Mouse (Mus musculus) stomach, postnatal 0 days (tissue): ENCODE results near the gene Gstm6. TPM values are rescaled to one million over a fixed set of nuclear protein-coding genes. Genes with fewer than 3 reads are reported as not detected.
A peak's percentile ranks its signal among the peaks of the same experiment; 100 is the strongest.
"Not testable (repeated sequence)": the region's sequence is repeated elsewhere in the genome, so short reads cannot be mapped to it uniquely, and the experiment has no call there.

Experiments used
- ATAC-seq: fragments of 200-750 bp; cut with Nextera tagmentation; 2 replicates; pipeline ENCODE4 v1.8.0; 2017; ENCODE audit not compliant: low FRiP score, low TSS enrichment
- DNase-seq: peaks from one replicate; pipeline ENCODE4 v3.0.0-alpha.2; 2016; ENCODE audit warnings: low spot score
- H3K27ac ChIP-seq: fragments of 300-500 bp; sonication (generic); replicated peaks from 2 replicates; pipeline ENCODE4 v1.5.1; 2014; ENCODE audit warnings: mild to moderate bottlenecking, control low read depth
- H3K27me3 ChIP-seq: fragments of 300-500 bp; sonication (generic); 2 replicates; pipeline ENCODE4 v1.6.1; 2014; ENCODE audit warnings: low read length; ENCODE audit not compliant: control insufficient read depth, insufficient read depth
- H3K36me3 ChIP-seq: fragments of 300-500 bp; sonication (generic); 2 replicates; pipeline ENCODE4 v1.6.1; 2014; ENCODE audit warnings: low read length, mixed read lengths; ENCODE audit not compliant: control insufficient read depth, insufficient read depth
- H3K4me1 ChIP-seq: fragments of 300-500 bp; sonication (generic); replicated peaks from 2 replicates; pipeline ENCODE4 v1.6.1; 2014; ENCODE audit warnings: antibody characterized with exemption; ENCODE audit not compliant: control insufficient read depth, insufficient read depth
- H3K4me2 ChIP-seq: fragments of 300-500 bp; sonication (generic); replicated peaks from 2 replicates; pipeline ENCODE4 v1.6.1; 2014; ENCODE audit warnings: low read depth, mild to moderate bottlenecking, control low read depth, moderate library complexity
- H3K4me3 ChIP-seq: fragments of 300-500 bp; sonication (generic); 2 replicates; pipeline ENCODE4 v1.5.1; 2014; ENCODE audit warnings: low read depth, low read length, control low read depth
- H3K9ac ChIP-seq: fragments of 300-500 bp; sonication (generic); 2 replicates; pipeline ENCODE4 v1.6.1; 2014; ENCODE audit warnings: mild to moderate bottlenecking, low read length, control low read depth, mixed read lengths
- H3K9me3 ChIP-seq: fragments of 300-500 bp; sonication (generic); 2 replicates; pipeline ENCODE4 v1.6.1; 2016; ENCODE audit warnings: low read length; ENCODE audit not compliant: control insufficient read depth
- CTCF ChIP-seq: IDR thresholded peaks from 2 replicates; pipeline ENCODE4 v1.5.1; 2016; ENCODE audit warnings: antibody characterized with exemption, low read depth, mild to moderate bottlenecking, moderate library complexity
- EP300 ChIP-seq: optimal IDR thresholded peaks from 2 replicates; pipeline ENCODE3; 2016; ENCODE audit warnings: antibody characterized with exemption
- WGBS: fragments of 180-500 bp; shearing (Covaris S2); extraction: QIAGEN DNeasy Blood & Tissue Kit; methylation state at CpG from one replicate; pipeline ENCODE4 v1.1.7; 2014; 5-methylcytosine and 5-hydroxymethylcytosine counted together
- polyA plus RNA-seq: library from polyadenylated mRNA; unstranded; fragments of >200 nt; fragmentation: Nextera tagmentation; extraction: Ambion mirVana; gene quantifications from 2 replicates; pipeline ENCODE4 v1.2.1, GENCODE M21; 2015

Gene Gstm6
- polyA plus RNA-seq, 1 experiment from 2014 or later, result 13.7 TPM

- Histone ChIP-seq H3K4me3 (no peak overlapping the region), H3K4me1 (no peaks in the 10 kb centered on the region), H3K9ac (no peak overlapping the region), H3K36me3 (no peaks in the 10 kb centered on the region), H3K27me3 (no peaks in the 10 kb centered on the region), H3K4me2 (no peak overlapping the region), H3K27ac (no peak overlapping the region), H3K9me3 (no peaks in the 10 kb centered on the region)
- 76% methylated on average over 3 of the region's 3 CpGs for WGBS
- ATAC-seq (no peak), DNase-seq (no peak)
- TF ChIP-seq CTCF (peak; percentile 21), EP300 (no peak)
Measured at GRCm38 (mm10) chr3:107981261-107981660, 37.7 kb upstream of the Gstm6 start.

GRCm38 (mm10) chr3:107977691-107978090 lies 34.1 kb upstream of the Gstm6 start:
- Histone ChIP-seq H3K4me2 (no peak overlapping the region), H3K27ac (no peak overlapping the region), H3K4me1 (no peaks in the 10 kb centered on the region), H3K27me3 (no peaks in the 10 kb centered on the region), H3K9ac (no peak overlapping the region), H3K4me3 (no peak overlapping the region), H3K36me3 (no peaks in the 10 kb centered on the region), H3K9me3 (no peaks in the 10 kb centered on the region)
- ATAC-seq (peak; percentile 87), DNase-seq (peak; percentile 35)
- TF ChIP-seq EP300, result no peak
- TF ChIP-seq CTCF, result no peak
- WGBS, result 51% methylated on average over 3 of the region's 3 CpGs

- no peaks in the 10 kb centered on the region for H3K4me1 ChIP-seq
- ATAC-seq (no peak), DNase-seq (no peak)
- TF ChIP-seq CTCF (no peak), EP300 (no peak)
- H3K9ac ChIP-seq, result no peak overlapping the region
- no peak overlapping the region for H3K27ac ChIP-seq
- no peaks in the 10 kb centered on the region for H3K36me3 ChIP-seq
- WGBS, result 96% methylated on average over 1 of the region's 1 CpGs
- no peak overlapping the region for H3K4me2 ChIP-seq
- no peaks in the 10 kb centered on the region for H3K9me3 ChIP-seq
- H3K27me3 ChIP-seq, result no peaks in the 10 kb centered on the region
- no peak overlapping the region for H3K4me3 ChIP-seq
Measured at GRCm38 (mm10) chr3:107974237-107974636, 30.7 kb upstream of the Gstm6 start.

GRCm38 (mm10) chr3:107972070-107972469 lies 28.5 kb upstream of the Gstm6 start:
- Histone ChIP-seq H3K27ac (no peak overlapping the region), H3K9me3 (no peaks in the 10 kb centered on the region), H3K27me3 (no peaks in the 10 kb centered on the region), H3K4me2 (no peak overlapping the region), H3K9ac (no peak overlapping the region), H3K4me1 (no peaks in the 10 kb centered on the region), H3K4me3 (no peak overlapping the region), H3K36me3 (no peaks in the 10 kb centered on the region)
- 66% methylated on average over 3 of the region's 3 CpGs for WGBS
- no peak for ATAC-seq
- no peak for DNase-seq
- TF ChIP-seq CTCF (no peak), EP300 (no peak)

- not testable (repeated sequence) for H3K4me3 ChIP-seq, H3K27me3 ChIP-seq, H3K9ac ChIP-seq, DNase-seq, H3K4me1 ChIP-seq, H3K4me2 ChIP-seq, ATAC-seq, H3K36me3 ChIP-seq, H3K9me3 ChIP-seq, H3K27ac ChIP-seq
- WGBS, result 60% methylated on average over 3 of the region's 3 CpGs
Measured at GRCm38 (mm10) chr3:107971101-107971500, 27.6 kb upstream of the Gstm6 start.

- TF ChIP-seq CTCF (no peak), EP300 (no peak)
- Histone ChIP-seq H3K27ac (no peak within 1 kb of the TSS), H3K9ac (no peak within 1 kb of the TSS), H3K27me3 (no peaks in the 10 kb centered on the region), H3K4me2 (peak within 1 kb of the TSS; percentile 14), H3K4me1 (no peaks in the 10 kb centered on the region), H3K9me3 (no peaks in the 10 kb centered on the region), H3K36me3 (no peaks in the 10 kb centered on the region), H3K4me3 (no peak within 1 kb of the TSS)
- peak; percentile 93 for ATAC-seq
- 38% methylated on average over 13 of the region's 13 CpGs for WGBS
- peak; percentile 77 for DNase-seq
Measured at GRCm38 (mm10) chr3:107968724-107969395, 25.3 kb upstream of the Gstm6 start, which contains the start of gene Gstm3. Gene Gstm3, minus strand, starts transcription at chr3:107969283.
